Mouse (Mus musculus): ENCODE measurements at regions not wholly inside any gene's neighbourhood (a gene's known extent, or its start where the extent isn't known, plus 50 kb on each side); places are given as distances from the start of the nearest gene placed in this dataset.

DNA sequence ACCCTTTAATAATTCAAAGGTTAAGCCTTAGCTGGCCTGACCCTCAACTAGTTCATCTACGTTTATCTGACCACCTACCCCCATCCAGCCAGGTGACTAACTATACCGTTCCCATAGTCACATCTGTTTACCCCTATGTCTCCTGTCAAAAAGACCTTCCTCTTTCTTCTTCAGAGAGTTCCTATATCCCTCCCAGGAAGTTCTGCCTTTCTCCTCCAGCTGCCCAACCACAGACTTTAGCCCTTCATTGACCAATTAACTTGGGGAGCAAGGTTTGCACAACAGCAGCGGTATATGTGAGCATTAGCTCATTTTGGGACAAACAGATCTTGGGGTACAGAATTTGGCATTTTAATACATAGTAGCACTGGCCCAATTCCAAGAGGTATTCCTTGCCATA lies 237.5 kb downstream of the Gm11146 start:
- H3K4me2 ChIP-seq (ENCODE audit: low read depth, low read length): no peak overlapping the region
- no peaks in the 10 kb centered on the region; the same call in 1 of the 2 replicates for H3K36me3 ChIP-seq (ENCODE audit: control insufficient read depth, insufficient read depth)
- WGBS: 77% methylated on average over 3 of the region's 3 CpGs
- no peaks in the 10 kb centered on the region for H3K27me3 ChIP-seq (ENCODE audit: control insufficient read depth, insufficient read depth, low read length)
- ATAC-seq (replicated peaks; ENCODE audit: extremely low read depth, insufficient read depth, low FRiP score): no peak
- H3K9ac ChIP-seq (ENCODE audit: low read length): no peak overlapping the region
- peaks cover 6% of the 10 kb centered on the region for H3K4me1 ChIP-seq (ENCODE audit: control insufficient read depth, insufficient read depth, low read length)
- H3K4me3 ChIP-seq (ENCODE audit: low read length): no peak overlapping the region
- no peaks in the 10 kb centered on the region for H3K9me3 ChIP-seq (replicated peaks; ENCODE audit: control insufficient read depth, low read length)
- no peak overlapping the region for H3K27ac ChIP-seq (ENCODE audit: low read length)

DNA sequence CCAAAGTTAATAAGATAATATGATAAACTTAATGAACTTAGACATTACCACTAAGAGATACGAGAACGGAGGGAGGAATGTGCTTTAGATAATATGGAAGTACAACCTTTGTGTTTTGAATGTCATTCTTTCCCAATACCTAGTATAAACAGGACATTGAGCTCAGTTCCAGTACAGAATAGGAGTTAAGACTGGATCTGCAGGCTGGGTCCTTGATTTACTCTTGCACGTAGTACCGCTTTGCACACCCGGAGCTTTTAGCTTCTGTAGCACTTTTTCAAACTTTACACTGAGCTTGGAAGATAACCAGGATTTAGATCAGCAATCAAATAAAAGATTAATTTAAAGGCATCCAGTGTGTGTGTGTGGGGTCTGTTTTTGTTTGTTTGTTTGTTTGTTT lies 242.7 kb downstream of the Gm11146 start:
- no peaks in the 10 kb centered on the region for H3K9me3 ChIP-seq (replicated peaks; ENCODE audit: control insufficient read depth, low read length)
- ATAC-seq (replicated peaks; ENCODE audit: extremely low read depth, insufficient read depth, low FRiP score): no peak

DNA sequence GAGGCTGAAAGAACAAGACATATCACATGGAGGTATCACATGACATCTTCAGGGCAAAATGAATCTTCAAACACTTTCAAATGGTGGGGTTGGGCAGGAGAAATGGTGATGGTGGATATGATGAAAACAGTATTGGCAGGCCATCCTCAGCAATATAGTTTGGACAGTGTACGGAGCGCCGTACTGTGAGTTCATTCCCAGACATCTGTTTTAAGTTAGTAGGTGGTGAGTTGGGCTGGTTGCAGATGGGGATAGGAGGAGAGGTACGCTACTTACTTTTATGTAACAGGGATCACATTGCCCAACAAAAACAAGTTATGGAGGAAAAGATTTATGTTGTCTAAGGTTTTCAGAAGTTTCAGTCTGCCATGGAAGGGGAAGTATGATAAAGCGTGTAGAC lies 246.6 kb downstream of the Gm11146 start:
- no peak for ATAC-seq (replicated peaks; ENCODE audit: extremely low read depth, insufficient read depth, low FRiP score)
- Histone ChIP-seq H3K4me1 (ENCODE audit: control insufficient read depth, insufficient read depth, low read length) (no peaks in the 10 kb centered on the region), H3K27ac (ENCODE audit: low read length) (no peak overlapping the region), H3K36me3 (ENCODE audit: control insufficient read depth, insufficient read depth) (no peaks in the 10 kb centered on the region), H3K4me3 (ENCODE audit: low read length) (no peak overlapping the region), H3K9ac (ENCODE audit: low read length) (no peak overlapping the region), H3K9me3 (replicated peaks; ENCODE audit: control insufficient read depth, low read length) (no peaks in the 10 kb centered on the region), H3K4me2 (ENCODE audit: low read depth, low read length) (no peak overlapping the region), H3K27me3 (ENCODE audit: control insufficient read depth, insufficient read depth, low read length) (no peaks in the 10 kb centered on the region)
- WGBS: 84% methylated on average over 5 of the region's 5 CpGs

More for the DNA sequence above, 242.7 kb downstream of the Gm11146 start:
- no peak overlapping the region for H3K9ac ChIP-seq (ENCODE audit: low read length)
- no peak overlapping the region for H3K4me3 ChIP-seq (ENCODE audit: low read length)
- H3K36me3 ChIP-seq (ENCODE audit: control insufficient read depth, insufficient read depth): no peaks in the 10 kb centered on the region; the same call in 1 of the 2 replicates
- H3K27me3 ChIP-seq (ENCODE audit: control insufficient read depth, insufficient read depth, low read length): no peaks in the 10 kb centered on the region
- no peaks in the 10 kb centered on the region for H3K4me1 ChIP-seq (ENCODE audit: control insufficient read depth, insufficient read depth, low read length)
- no peak overlapping the region for H3K4me2 ChIP-seq (ENCODE audit: low read depth, low read length)
- 74% methylated on average over 5 of the region's 5 CpGs for WGBS
- no peak overlapping the region for H3K27ac ChIP-seq (ENCODE audit: low read length)

DNA sequence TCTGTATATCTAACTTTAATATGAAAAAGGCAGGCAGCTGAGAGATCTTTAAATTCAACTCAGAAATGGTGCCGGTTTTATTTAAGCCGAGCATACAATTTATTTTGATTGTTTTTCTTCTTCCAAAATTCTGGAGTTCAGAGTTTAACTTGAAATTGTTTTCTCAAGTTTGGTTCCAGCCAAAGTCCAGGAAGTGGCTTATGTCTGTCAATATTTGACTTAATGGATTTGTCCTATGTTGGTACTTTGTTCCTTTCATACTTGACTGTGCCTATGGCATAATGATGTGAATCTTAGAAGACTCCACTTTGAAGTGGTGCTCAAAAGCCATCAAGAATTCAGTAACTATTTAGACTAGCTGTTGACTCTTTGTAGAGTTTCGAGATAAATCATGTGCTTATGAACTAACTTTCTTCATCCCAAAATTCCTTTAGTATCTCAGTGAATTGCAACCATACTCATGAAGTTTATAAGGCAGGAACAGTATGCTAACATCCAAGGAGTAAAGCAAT lies 247.6 kb downstream of the Gm11146 start:
- no peak overlapping the region for H3K4me3 ChIP-seq (ENCODE audit: low read length)
- H3K4me2 ChIP-seq (ENCODE audit: low read depth, low read length): no peak overlapping the region
- no peaks in the 10 kb centered on the region for H3K27me3 ChIP-seq (ENCODE audit: control insufficient read depth, insufficient read depth, low read length)
- ATAC-seq (replicated peaks; ENCODE audit: extremely low read depth, insufficient read depth, low FRiP score): no peak
- no peak overlapping the region for H3K9ac ChIP-seq (ENCODE audit: low read length)
- H3K4me1 ChIP-seq (ENCODE audit: control insufficient read depth, insufficient read depth, low read length): no peaks in the 10 kb centered on the region
- 90% methylated on average over 3 of the region's 3 CpGs for WGBS
- no peaks in the 10 kb centered on the region for H3K9me3 ChIP-seq (replicated peaks; ENCODE audit: control insufficient read depth, low read length)
- H3K27ac ChIP-seq (ENCODE audit: low read length): no peak overlapping the region
- H3K36me3 ChIP-seq (ENCODE audit: control insufficient read depth, insufficient read depth): no peaks in the 10 kb centered on the region

DNA sequence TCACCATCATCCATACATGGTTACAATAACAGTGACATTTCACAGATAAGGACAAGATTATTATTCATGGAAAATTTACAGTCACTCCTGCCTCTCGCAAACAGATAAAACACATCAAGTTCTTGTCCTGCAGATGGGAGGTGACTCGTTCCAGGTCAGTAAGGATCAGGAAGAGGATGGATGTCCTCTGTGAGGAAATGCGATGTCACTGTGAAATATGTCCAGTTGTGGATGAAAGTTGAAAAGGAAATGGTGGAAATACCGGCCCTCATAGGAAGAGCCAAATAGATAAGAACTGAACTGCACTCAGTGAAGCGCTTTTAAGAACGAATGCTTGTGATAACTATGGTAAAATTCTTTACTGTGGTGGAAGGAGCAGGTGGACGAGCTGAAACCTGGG lies 255.8 kb downstream of the Gm11146 start:
- no peak overlapping the region for H3K27ac ChIP-seq (ENCODE audit: low read length)
- no peak overlapping the region for H3K9ac ChIP-seq (ENCODE audit: low read length)
- 41% methylated on average over 7 of the region's 7 CpGs for WGBS
- ATAC-seq (replicated peaks; ENCODE audit: extremely low read depth, insufficient read depth, low FRiP score): no peak
- no peaks in the 10 kb centered on the region for H3K9me3 ChIP-seq (replicated peaks; ENCODE audit: control insufficient read depth, low read length)
- no peak overlapping the region for H3K4me3 ChIP-seq (ENCODE audit: low read length)
- H3K27me3 ChIP-seq (ENCODE audit: control insufficient read depth, insufficient read depth, low read length): no peaks in the 10 kb centered on the region
- no peaks in the 10 kb centered on the region for H3K36me3 ChIP-seq (ENCODE audit: control insufficient read depth, insufficient read depth)
- no peak overlapping the region for H3K4me2 ChIP-seq (ENCODE audit: low read depth, low read length)
- peaks cover 3% of the 10 kb centered on the region for H3K4me1 ChIP-seq (ENCODE audit: control insufficient read depth, insufficient read depth, low read length)

DNA sequence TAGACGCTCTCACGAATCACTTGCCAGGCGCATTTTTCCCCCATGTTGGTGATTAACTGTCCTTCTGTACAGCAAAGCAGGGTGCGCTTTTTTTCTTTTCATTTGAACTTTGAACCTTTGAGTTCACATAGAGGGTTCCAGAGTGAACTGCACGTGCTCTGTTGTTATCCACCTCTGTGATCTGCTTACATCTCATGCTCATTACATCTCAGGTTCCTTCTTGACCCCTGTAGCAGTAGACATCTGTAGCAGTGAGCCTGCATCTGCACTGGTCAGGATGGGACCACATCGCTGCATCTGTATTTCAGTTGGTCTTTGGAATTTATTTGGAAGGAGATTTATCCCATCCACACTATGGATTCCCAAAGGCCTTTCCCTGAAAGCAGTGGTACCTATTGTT lies 269.6 kb downstream of the Gm11146 start:
- H3K9ac ChIP-seq (ENCODE audit: low read length): no peak overlapping the region
- H3K4me3 ChIP-seq (ENCODE audit: low read length): no peak overlapping the region
- H3K27me3 ChIP-seq (ENCODE audit: control insufficient read depth, insufficient read depth, low read length): no peaks in the 10 kb centered on the region
- 83% methylated on average over 6 of the region's 6 CpGs for WGBS
- no peak overlapping the region for H3K27ac ChIP-seq (ENCODE audit: low read length)
- ATAC-seq (replicated peaks; ENCODE audit: extremely low read depth, insufficient read depth, low FRiP score): no peak
- peaks cover 8% of the 10 kb centered on the region; the same call in 1 of the 2 replicates for H3K4me1 ChIP-seq (ENCODE audit: control insufficient read depth, insufficient read depth, low read length)
- peaks cover 3% of the 10 kb centered on the region; the same call in 1 of the 2 replicates for H3K36me3 ChIP-seq (ENCODE audit: control insufficient read depth, insufficient read depth)
- no peaks in the 10 kb centered on the region for H3K9me3 ChIP-seq (replicated peaks; ENCODE audit: control insufficient read depth, low read length)
- no peak overlapping the region for H3K4me2 ChIP-seq (ENCODE audit: low read depth, low read length)

DNA sequence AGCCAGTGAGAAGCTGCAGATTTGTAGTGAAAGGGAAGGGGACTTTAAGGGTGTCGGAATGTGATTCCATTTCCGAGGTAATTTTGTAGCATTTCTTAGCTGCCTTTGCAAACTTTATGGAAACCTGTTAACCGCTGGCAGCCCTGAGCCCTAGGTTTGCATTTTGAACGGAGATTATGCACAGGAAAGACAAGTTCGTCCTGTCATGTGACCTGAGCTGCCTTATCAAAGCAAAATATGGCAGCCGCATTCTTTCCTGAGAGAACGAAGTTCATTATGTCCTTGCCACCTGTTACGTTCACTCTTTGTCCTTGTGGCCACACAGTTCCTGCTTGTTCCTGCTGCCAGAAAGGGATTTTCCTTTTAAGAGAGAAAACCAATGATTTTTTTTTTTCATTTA lies 270.9 kb downstream of the Gm11146 start:
- Histone ChIP-seq H3K4me3 (ENCODE audit: low read length) (peak overlapping the region; percentile 74), H3K9me3 (replicated peaks; ENCODE audit: control insufficient read depth, low read length) (no peaks in the 10 kb centered on the region), H3K4me2 (ENCODE audit: low read depth, low read length) (peak overlapping the region; percentile 82), H3K27me3 (ENCODE audit: control insufficient read depth, insufficient read depth, low read length) (no peaks in the 10 kb centered on the region), H3K9ac (ENCODE audit: low read length) (peak overlapping the region; percentile 89), H3K36me3 (ENCODE audit: control insufficient read depth, insufficient read depth) (peaks cover 3% of the 10 kb centered on the region; the same call in 1 of the 2 replicates), H3K27ac (ENCODE audit: low read length) (peak overlapping the region; percentile 74), H3K4me1 (ENCODE audit: control insufficient read depth, insufficient read depth, low read length) (peaks cover 8% of the 10 kb centered on the region; the same call in 1 of the 2 replicates)
- WGBS: 12% methylated on average over 8 of the region's 8 CpGs
- peak; percentile 63 for ATAC-seq (replicated peaks; ENCODE audit: extremely low read depth, insufficient read depth, low FRiP score)

DNA sequence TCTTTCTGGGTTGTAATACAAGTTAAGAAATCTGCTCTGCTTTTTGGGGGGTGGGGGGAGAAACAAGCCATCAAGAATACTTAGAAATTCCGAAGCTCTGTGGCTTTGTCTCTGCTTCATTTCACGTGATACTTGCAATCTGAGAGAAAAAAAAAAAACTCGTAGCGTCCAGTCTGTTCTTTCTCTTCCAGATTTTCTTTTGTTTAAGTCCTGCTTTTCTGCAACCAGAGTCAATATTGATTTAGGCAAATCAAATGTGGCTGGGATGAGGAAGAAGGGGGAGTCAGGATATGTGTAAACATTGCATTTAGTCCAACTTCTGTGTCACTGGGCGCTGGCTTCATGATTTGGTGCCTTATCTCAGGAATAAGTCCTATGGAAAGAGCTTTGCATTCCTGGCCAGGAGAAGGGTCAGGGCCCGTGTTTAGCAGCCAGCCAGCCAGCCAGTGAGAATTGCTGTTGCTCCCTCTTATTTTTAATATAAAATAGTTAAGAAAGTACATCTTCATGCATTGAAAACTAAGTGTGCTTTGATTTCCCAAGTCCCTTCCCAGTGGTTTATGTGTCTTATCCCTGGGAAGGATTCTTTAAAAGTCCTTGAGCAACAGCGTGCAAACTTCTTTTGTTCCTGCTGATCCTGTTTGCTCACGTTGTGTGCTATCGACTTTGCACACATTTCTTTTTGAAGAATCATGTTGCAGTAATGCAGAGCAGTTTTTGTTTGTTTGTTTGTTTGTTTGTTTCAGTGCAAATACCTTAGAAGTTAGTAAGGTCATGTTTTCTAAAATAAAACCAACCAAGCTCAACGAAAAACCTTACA lies 272.0 kb downstream of the Gm11146 start:
- H3K9ac ChIP-seq (ENCODE audit: low read length): peak overlapping the region; percentile 89
- peak overlapping the region; percentile 82 for H3K4me2 ChIP-seq (ENCODE audit: low read depth, low read length)
- peaks cover 8% of the 10 kb centered on the region; the same call in 1 of the 2 replicates for H3K4me1 ChIP-seq (ENCODE audit: control insufficient read depth, insufficient read depth, low read length)
- peak overlapping the region; percentile 99 for H3K27ac ChIP-seq (ENCODE audit: low read length)
- H3K9me3 ChIP-seq (replicated peaks; ENCODE audit: control insufficient read depth, low read length): no peaks in the 10 kb centered on the region
- H3K4me3 ChIP-seq (ENCODE audit: low read length): peak overlapping the region; percentile 74
- H3K36me3 ChIP-seq (ENCODE audit: control insufficient read depth, insufficient read depth): peaks cover 3% of the 10 kb centered on the region; the same call in 1 of the 2 replicates
- H3K27me3 ChIP-seq (ENCODE audit: control insufficient read depth, insufficient read depth, low read length): no peaks in the 10 kb centered on the region
- peak; percentile 80 for ATAC-seq (replicated peaks; ENCODE audit: extremely low read depth, insufficient read depth, low FRiP score)
- 12% methylated on average over 10 of the region's 10 CpGs for WGBS

DNA sequence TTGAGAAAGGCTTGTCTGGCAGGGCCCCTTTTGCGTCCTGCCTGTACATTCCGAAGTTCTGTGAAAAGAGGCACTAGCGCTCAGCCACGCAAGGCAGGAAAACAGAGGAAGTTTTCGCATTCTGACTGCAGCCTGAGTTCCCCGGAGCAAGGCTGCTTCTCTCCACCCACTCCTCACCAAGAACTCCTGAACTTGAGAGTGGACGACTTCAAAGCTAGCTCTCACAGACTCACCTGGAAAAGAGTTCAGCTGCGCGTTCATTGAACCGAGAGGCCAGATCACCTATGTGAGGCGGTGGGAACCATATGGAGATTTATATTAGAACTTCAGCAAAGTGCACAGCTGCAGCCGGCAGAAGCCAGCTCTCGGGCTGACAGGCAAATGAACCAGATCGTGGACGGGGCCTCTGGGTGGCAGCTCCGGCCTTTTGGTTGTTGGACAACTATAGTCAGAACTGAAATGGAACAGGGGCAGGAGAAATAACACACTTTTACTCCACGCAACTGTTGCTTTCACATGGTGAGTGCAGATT lies 272.7 kb downstream of the Gm11146 start:
- 6% methylated on average over 17 of the region's 17 CpGs for WGBS

More for the DNA sequence above, 272.7 kb downstream of the Gm11146 start:
- Histone ChIP-seq H3K9me3 (replicated peaks; ENCODE audit: control insufficient read depth, low read length) (no peaks in the 10 kb centered on the region), H3K4me3 (ENCODE audit: low read length) (peak overlapping the region; percentile 74), H3K4me2 (ENCODE audit: low read depth, low read length) (peak overlapping the region; percentile 82), H3K27me3 (ENCODE audit: control insufficient read depth, insufficient read depth, low read length) (no peaks in the 10 kb centered on the region), H3K27ac (ENCODE audit: low read length) (peak overlapping the region; percentile 99), H3K9ac (ENCODE audit: low read length) (peak overlapping the region; percentile 89), H3K36me3 (ENCODE audit: control insufficient read depth, insufficient read depth) (peaks cover 3% of the 10 kb centered on the region; the same call in 1 of the 2 replicates), H3K4me1 (ENCODE audit: control insufficient read depth, insufficient read depth, low read length) (peaks cover 8% of the 10 kb centered on the region; the same call in 1 of the 2 replicates)
- ATAC-seq (replicated peaks; ENCODE audit: extremely low read depth, insufficient read depth, low FRiP score): peak; percentile 76
